Mouse (Mus musculus) hindbrain, embryonic 13.5 days (tissue): Measurements from ENCODE around the gene Ccdc13. TPM values are rescaled to one million over a fixed set of nuclear protein-coding genes. Genes with fewer than 3 reads are reported as not detected.
A peak's percentile ranks its signal among the peaks of the same experiment; 100 is the strongest.

Experiments
- ATAC-seq: fragments of 200-750 bp; cut with Nextera tagmentation; 2 replicates; pipeline ENCODE4 v1.8.0; 2017; ENCODE audit warnings: moderate TSS enrichment; ENCODE audit not compliant: low FRiP score
- H3K27ac ChIP-seq: fragments of 300-500 bp; sonication (generic); 2 replicates; pipeline ENCODE4 v1.5.1; 2015; ENCODE audit warnings: inconsistent platforms, mild to moderate bottlenecking, moderate library complexity
- H3K27me3 ChIP-seq: fragments of 300-500 bp; sonication (generic); 2 replicates; pipeline ENCODE4 v1.6.1; 2015; ENCODE audit warnings: mild to moderate bottlenecking, inconsistent platforms
- H3K36me3 ChIP-seq: fragments of 300-500 bp; sonication (generic); 2 replicates; pipeline ENCODE4 v1.6.1; 2015; ENCODE audit warnings: mild to moderate bottlenecking, inconsistent platforms
- H3K4me1 ChIP-seq: fragments of 300-500 bp; sonication (generic); replicated peaks from 2 replicates; pipeline ENCODE4 v1.6.1; 2015; ENCODE audit warnings: inconsistent platforms
- H3K4me2 ChIP-seq: fragments of 300-500 bp; sonication (generic); 2 replicates; pipeline ENCODE4 v1.6.1; 2015; ENCODE audit warnings: inconsistent platforms, mild to moderate bottlenecking, moderate library complexity
- H3K4me3 ChIP-seq: fragments of 300-500 bp; sonication (generic); 2 replicates; pipeline ENCODE4 v1.5.1; 2015; ENCODE audit warnings: mild to moderate bottlenecking, inconsistent platforms
- H3K9ac ChIP-seq: fragments of 300-500 bp; sonication (generic); 2 replicates; pipeline ENCODE4 v1.6.1; 2015; ENCODE audit warnings: mild to moderate bottlenecking, inconsistent platforms
- H3K9me3 ChIP-seq: fragments of 300-500 bp; sonication (generic); 2 replicates; pipeline ENCODE4 v1.6.1; 2016; ENCODE audit warnings: inconsistent platforms
- whole genome bisulfite sequencing: fragments of 180-500 bp; shearing (Covaris S2); methylation state at CpG from one replicate; pipeline ENCODE4 v1.1.7; 2015; 5-methylcytosine and 5-hydroxymethylcytosine counted together
- polyA plus RNA-seq: library from polyadenylated mRNA; unstranded; fragments of >200 nt; fragmentation: Nextera tagmentation; extraction: Ambion mirVana; gene quantifications from 2 replicates; pipeline ENCODE4 v1.2.1, GENCODE M21; 2015

The Ccdc13 gene
- polyA plus RNA-seq, 1 experiment from 2014 or later: 3.2 TPM

- WGBS: 30% methylated on average over 3 of the region's 3 CpGs
- no peaks in the 10 kb centered on the region for H3K36me3 ChIP-seq
- H3K4me1 ChIP-seq: peaks cover 18% of the 10 kb centered on the region
- H3K27me3 ChIP-seq: no peaks in the 10 kb centered on the region
- ATAC-seq: no peak
- no peak overlapping the region for H3K9ac ChIP-seq
- H3K27ac ChIP-seq: no peak overlapping the region
- H3K4me3 ChIP-seq: no peak overlapping the region
- H3K4me2 ChIP-seq: no peak overlapping the region
- no peaks in the 10 kb centered on the region for H3K9me3 ChIP-seq
Measured at GRCm38 (mm10) chr9:121865425-121866008, 26.3 kb upstream of the Ccdc13 start.

- Histone ChIP-seq H3K9me3 (no peaks in the 10 kb centered on the region), H3K4me1 (peaks cover 11% of the 10 kb centered on the region; the same call in 1 of the 2 replicates), H3K27ac (no peak overlapping the region), H3K4me3 (no peak overlapping the region), H3K27me3 (no peaks in the 10 kb centered on the region), H3K36me3 (no peaks in the 10 kb centered on the region), H3K9ac (no peak overlapping the region), H3K4me2 (no peak overlapping the region)
- ATAC-seq: no peak
- 72% methylated on average over 4 of the region's 4 CpGs for WGBS
Measured at GRCm38 (mm10) chr9:121864837-121865236, 25.6 kb upstream of the Ccdc13 start.

- no peaks in the 10 kb centered on the region; the same call in 1 of the 2 replicates for H3K36me3 ChIP-seq
- peaks cover 18% of the 10 kb centered on the region for H3K4me1 ChIP-seq
- 85% methylated on average over 2 of the region's 2 CpGs for WGBS
- no peak overlapping the region for H3K4me2 ChIP-seq
- no peaks in the 10 kb centered on the region for H3K9me3 ChIP-seq
- H3K27me3 ChIP-seq: no peaks in the 10 kb centered on the region
- no peak for ATAC-seq
- no peak overlapping the region for H3K4me3 ChIP-seq
- H3K27ac ChIP-seq: no peak overlapping the region
- no peak overlapping the region for H3K9ac ChIP-seq
Measured at GRCm38 (mm10) chr9:121860921-121861320, 21.7 kb upstream of the Ccdc13 start.

- 95% methylated on average over 2 of the region's 2 CpGs for WGBS
- H3K4me1 ChIP-seq: peaks cover 23% of the 10 kb centered on the region
- ATAC-seq: no peak
Measured at GRCm38 (mm10) chr9:121859345-121859744, 20.1 kb upstream of the Ccdc13 start.

GRCm38 (mm10) chr9:121858153-121858488, 18.9 kb upstream of the Ccdc13 start, which contains the start of gene Higd1a:
Gene Higd1a (minus strand): TSS chr9:121858362.
- Histone ChIP-seq H3K4me2 (peak within 1 kb of the TSS; percentile 91), H3K9ac (peak within 1 kb of the TSS; percentile 90), H3K27ac (peak within 1 kb of the TSS; percentile 97), H3K36me3 (no peaks in the 10 kb centered on the region; the same call in 1 of the 2 replicates), H3K9me3 (no peaks in the 10 kb centered on the region), H3K4me3 (peak within 1 kb of the TSS; percentile 84), H3K27me3 (no peaks in the 10 kb centered on the region), H3K4me1 (peaks cover 23% of the 10 kb centered on the region)
- 13% methylated on average over 6 of the region's 6 CpGs for WGBS
- no peak for ATAC-seq

More at GRCm38 (mm10) chr9:121859345-121859744, 20.1 kb upstream of the Ccdc13 start:
- no peaks in the 10 kb centered on the region for H3K9me3 ChIP-seq
- H3K9ac ChIP-seq: no peak overlapping the region
- no peak overlapping the region for H3K4me3 ChIP-seq
- no peak overlapping the region for H3K27ac ChIP-seq
- no peaks in the 10 kb centered on the region; the same call in 1 of the 2 replicates for H3K36me3 ChIP-seq
- no peak overlapping the region for H3K4me2 ChIP-seq
- H3K27me3 ChIP-seq: no peaks in the 10 kb centered on the region

GRCm38 (mm10) chr9:121857474-121858152, 18.4 kb upstream of the Ccdc13 start:
- Histone ChIP-seq H3K4me1 (peaks cover 23% of the 10 kb centered on the region), H3K27me3 (no peaks in the 10 kb centered on the region), H3K27ac (peak overlapping the region; percentile 97), H3K9ac (peak overlapping the region; percentile 90), H3K9me3 (no peaks in the 10 kb centered on the region), H3K4me2 (peak overlapping the region; percentile 91), H3K36me3 (no peaks in the 10 kb centered on the region; the same call in 1 of the 2 replicates), H3K4me3 (peak overlapping the region; percentile 84)
- ATAC-seq: peak; percentile 99
- under 1% methylated on average over 53 of the region's 70 CpGs for WGBS

- H3K9me3 ChIP-seq: no peaks in the 10 kb centered on the region
- 2% methylated on average over 39 of the region's 39 CpGs for WGBS
- H3K36me3 ChIP-seq: peaks cover 2% of the 10 kb centered on the region
- no peaks in the 10 kb centered on the region for H3K27me3 ChIP-seq
- H3K4me1 ChIP-seq: peaks cover 23% of the 10 kb centered on the region
- peak overlapping the region; percentile 90 for H3K9ac ChIP-seq
- ATAC-seq: peak; percentile 33; the same call in 1 of the 2 replicates
- H3K4me3 ChIP-seq: peak overlapping the region; percentile 84
- H3K27ac ChIP-seq: peak overlapping the region; percentile 97
- H3K4me2 ChIP-seq: peak overlapping the region; percentile 91
Measured at GRCm38 (mm10) chr9:121856649-121857416, 17.6 kb upstream of the Ccdc13 start.

- H3K4me1 ChIP-seq: peaks cover 23% of the 10 kb centered on the region
- no peak overlapping the region for H3K4me2 ChIP-seq
- no peak overlapping the region for H3K27ac ChIP-seq
- H3K36me3 ChIP-seq: peaks cover 22% of the 10 kb centered on the region
- no peak for ATAC-seq
- WGBS: 96% methylated on average over 3 of the region's 3 CpGs
- no peak overlapping the region for H3K9ac ChIP-seq
- H3K4me3 ChIP-seq: no peak overlapping the region
- H3K27me3 ChIP-seq: no peaks in the 10 kb centered on the region
- no peaks in the 10 kb centered on the region for H3K9me3 ChIP-seq
Measured at GRCm38 (mm10) chr9:121854246-121854645, 15.0 kb upstream of the Ccdc13 start.

GRCm38 (mm10) chr9:121847842-121848241, 8.6 kb upstream of the Ccdc13 start:
- peaks cover 44% of the 10 kb centered on the region for H3K36me3 ChIP-seq
- ATAC-seq: no peak
- 85% methylated on average over 5 of the region's 5 CpGs for WGBS
- H3K4me3 ChIP-seq: no peak overlapping the region
- no peak overlapping the region for H3K27ac ChIP-seq
- no peak overlapping the region for H3K9ac ChIP-seq
- no peaks in the 10 kb centered on the region for H3K9me3 ChIP-seq
- no peak overlapping the region for H3K4me2 ChIP-seq
- no peaks in the 10 kb centered on the region for H3K4me1 ChIP-seq
- H3K27me3 ChIP-seq: no peaks in the 10 kb centered on the region

- ATAC-seq: no peak
- Histone ChIP-seq H3K9ac (no peak overlapping the region), H3K9me3 (no peaks in the 10 kb centered on the region), H3K4me2 (no peak overlapping the region), H3K4me1 (no peaks in the 10 kb centered on the region), H3K27me3 (no peaks in the 10 kb centered on the region), H3K36me3 (peaks cover 44% of the 10 kb centered on the region), H3K27ac (no peak overlapping the region), H3K4me3 (no peak overlapping the region)
- 95% methylated on average over 4 of the region's 4 CpGs for WGBS
Measured at GRCm38 (mm10) chr9:121847138-121847537, 7.9 kb upstream of the Ccdc13 start.

GRCm38 (mm10) chr9:121846526-121847118, 7.4 kb upstream of the Ccdc13 start:
- Histone ChIP-seq H3K36me3 (peaks cover 40% of the 10 kb centered on the region), H3K27ac (no peak overlapping the region), H3K27me3 (0 out of 2 replicates have a peak, but pooled peaks cover 3% of the 10 kb centered on the region), H3K4me2 (no peak overlapping the region), H3K4me3 (no peak overlapping the region), H3K9ac (no peak overlapping the region), H3K4me1 (no peaks in the 10 kb centered on the region), H3K9me3 (no peaks in the 10 kb centered on the region)
- peak; percentile 36 for ATAC-seq
- WGBS: 51% methylated on average over 10 of the region's 10 CpGs

GRCm38 (mm10) chr9:121842914-121843313, 3.7 kb upstream of the Ccdc13 start:
- Histone ChIP-seq H3K36me3 (peaks cover 10% of the 10 kb centered on the region), H3K27me3 (0 out of 2 replicates have a peak, but pooled peaks cover 5% of the 10 kb centered on the region), H3K4me2 (no peak overlapping the region), H3K9me3 (no peaks in the 10 kb centered on the region), H3K9ac (no peak overlapping the region), H3K4me3 (no peak overlapping the region), H3K27ac (no peak overlapping the region), H3K4me1 (peaks cover 10% of the 10 kb centered on the region)
- no peak for ATAC-seq
- 98% methylated on average over 2 of the region's 2 CpGs for WGBS
